Mouse (Mus musculus) mammary gland, adult 2 months (tissue): ENCODE data around the gene Cfi. TPM values are rescaled to one million over a fixed set of nuclear protein-coding genes. Genes with fewer than 3 reads are reported as not detected.

Experiments
- polyA plus RNA-seq: library from polyadenylated mRNA; depleted of rRNA; stranded (reverse); fragments of >200 nt; gene quantifications from 2 replicates; pipeline ENCODE4 v1.2.3, GENCODE M21; 2012; ENCODE audit warnings: low replicate concordance; rRNA removed

Cfi gene
- polyA plus RNA-seq: 0.29 and 0.84 TPM in 2 replicates

DNA sequence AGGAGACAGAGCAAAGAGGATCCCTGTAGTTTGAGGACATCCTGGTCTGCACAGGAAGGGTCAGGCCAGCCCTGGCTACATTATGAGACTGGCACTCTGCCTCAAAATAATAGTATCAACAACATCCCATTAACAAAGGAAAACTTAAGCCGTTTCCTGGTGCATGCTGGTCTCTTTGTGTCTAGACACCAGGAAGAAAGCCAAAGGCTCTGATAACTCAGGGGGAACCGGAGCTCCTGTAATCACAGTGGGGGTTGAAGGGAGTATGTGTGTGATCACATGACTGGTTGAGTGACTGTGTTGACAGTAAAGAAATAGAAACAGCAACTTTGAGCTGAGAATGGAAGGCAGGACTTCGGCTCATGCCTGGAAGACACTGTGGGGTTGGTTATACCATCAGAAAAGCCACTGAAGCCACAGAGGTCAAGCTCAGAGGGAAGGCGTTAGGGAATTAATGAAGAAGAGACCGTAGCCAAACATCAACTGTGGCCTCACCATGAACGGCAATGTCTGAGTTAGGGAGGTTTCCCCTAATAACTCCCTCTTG lies at the start of gene Cfi:
TSS of gene Cfi (plus strand) at position 497 of the 547 bp plus-strand sequence.

DNA sequence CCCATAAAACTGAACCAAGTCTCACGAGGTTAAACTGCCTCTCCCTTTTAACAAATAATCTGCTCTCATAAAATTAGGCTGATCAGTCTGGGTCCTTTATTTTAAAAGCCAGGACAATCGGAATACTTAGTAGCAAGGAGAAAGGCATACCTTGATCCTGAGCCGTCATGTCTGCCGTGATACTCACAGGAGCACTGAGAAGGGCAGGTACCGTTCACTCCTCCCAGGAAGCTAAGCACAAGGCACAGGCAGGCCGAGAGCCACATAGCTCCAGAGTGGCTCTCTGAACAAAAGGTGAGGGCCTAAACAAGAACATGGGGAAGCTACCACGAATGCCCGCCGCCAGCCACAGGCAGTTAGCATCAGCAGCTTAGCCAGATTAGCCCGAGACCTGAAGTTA lies 31.9 kb upstream of the Cfi start, which contains the start of gene Lrit3:
TSS of gene Lrit3 (minus strand) at position 266 of the 400 bp plus-strand sequence.

DNA sequence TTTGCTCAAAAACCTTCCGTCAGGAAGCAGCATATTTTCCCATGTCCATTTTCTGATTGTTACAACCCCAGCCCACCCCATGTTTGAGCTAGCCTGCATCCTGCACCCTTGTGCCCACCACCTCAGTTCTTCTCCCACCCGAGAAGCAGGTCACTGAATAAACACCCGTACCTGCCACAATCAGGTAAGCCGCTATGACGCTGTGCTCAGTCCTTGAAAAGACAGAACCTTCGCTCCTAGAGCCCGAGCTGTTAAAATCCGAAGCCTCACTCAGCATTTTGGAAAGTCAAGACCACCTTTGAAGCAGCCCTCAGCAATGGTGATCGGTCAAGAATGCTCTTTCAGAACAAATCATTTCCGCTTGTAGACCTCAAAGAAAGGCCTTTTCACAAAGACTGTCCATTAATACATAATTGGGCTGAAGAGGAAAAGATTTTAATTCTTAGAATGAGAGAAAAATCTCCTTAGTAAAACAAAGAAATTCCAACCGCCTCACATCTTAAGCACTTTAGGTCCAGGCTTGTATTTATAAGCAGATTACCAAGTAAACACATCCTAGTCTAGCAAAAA lies 13.4 kb upstream of the Cfi start, which contains the start of gene Rrh:
TSS of gene Rrh (minus strand) at position 382 of the 570 bp plus-strand sequence.

DNA sequence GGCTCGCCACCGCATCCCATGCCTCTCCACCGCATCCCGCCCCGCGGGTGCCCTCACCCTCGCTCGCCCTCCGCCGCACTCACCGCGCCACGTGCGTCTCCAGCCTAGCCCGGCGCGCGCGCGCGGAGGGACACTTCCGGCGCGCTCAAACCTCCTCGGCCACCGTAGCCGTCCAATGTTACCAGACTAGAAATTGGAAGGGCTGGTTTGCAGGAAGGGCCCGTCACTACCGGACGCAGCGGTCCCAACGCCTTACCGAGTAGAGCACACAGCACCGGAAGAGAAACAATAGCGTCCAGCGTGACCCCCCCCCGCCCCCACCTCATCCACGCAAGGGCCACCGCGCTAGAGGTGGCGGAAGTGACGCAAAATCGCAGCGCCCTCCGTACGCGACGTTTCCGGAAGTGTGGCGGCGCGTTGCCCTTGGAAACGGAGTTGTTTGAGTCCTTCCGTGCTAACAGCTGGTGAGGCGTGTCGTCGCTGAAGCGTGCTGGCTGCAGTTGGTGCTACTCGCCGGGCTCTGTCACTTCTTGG lies 4.6 kb upstream of the Cfi start, which contains the start of gene Gar1:
TSS of gene Gar1 (minus strand) at position 362 of the 534 bp plus-strand sequence.

DNA sequence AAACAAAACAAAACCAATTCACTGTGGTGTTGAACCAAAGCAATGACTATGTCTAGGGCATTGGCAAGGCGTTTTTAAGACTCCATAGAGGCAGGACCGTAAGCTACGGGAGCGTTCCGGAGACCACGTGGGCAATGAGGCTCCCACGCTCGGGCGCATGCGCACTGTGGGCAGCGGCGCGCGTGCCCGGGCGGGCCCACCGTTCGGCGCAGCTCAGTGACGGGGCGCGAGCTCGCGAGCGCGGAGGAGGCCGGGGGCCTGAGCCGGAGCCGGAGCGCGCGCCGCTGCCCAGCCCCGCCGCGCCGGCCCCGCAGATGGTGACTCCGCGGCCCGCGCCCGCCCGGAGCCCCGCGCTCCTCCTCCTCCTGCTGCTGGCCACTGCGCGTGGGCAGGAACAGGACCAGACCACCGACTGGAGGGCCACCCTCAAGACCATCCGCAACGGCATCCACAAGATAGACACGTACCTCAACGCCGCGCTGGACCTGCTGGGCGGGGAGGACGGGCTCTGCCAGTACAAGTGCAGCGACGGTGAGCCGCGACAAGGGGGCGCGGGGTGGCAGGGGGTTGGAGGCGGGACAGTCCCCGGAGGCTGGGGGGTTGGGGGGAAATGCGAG lies 42.8 kb downstream of the Cfi start, which contains the start of gene Pla2g12a:
TSS of gene Pla2g12a (plus strand) at position 202 of the 617 bp plus-strand sequence.

DNA sequence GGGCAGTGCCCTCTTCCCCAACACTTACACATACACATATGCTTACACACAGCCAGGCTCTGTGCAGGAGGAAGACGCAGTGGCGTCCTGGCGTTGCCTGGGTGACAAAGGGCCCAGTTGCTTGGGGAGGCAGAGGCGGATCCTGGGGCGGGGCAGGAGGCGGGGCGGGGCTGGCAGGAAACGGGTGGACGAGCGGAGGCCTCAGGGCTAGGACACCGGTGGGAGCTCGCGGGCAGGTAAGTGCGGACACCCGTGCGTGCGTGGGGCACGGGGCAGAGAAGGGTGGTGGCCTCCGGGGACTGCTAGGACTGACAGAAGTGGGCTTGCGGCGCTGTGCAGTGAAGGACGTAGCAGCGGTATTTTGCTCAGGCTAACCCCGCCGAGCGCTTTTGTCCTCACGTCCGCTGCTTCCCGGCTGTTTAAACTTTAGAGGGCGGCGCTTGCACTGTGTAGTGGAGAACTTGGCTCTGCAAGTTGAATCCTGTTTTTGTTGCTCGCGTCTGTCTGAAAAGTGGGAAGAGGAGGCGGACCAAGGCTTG lies 65.7 kb downstream of the Cfi start, which contains the start of gene Casp6:
TSS of gene Casp6 (plus strand) at position 155 of the 539 bp plus-strand sequence.

Other genes with a start within 250 kb of the Cfi start
- 0.93 and 11.4 TPM in 2 replicates for gene Egf, start 80.6 kb upstream of the Cfi start, polyA plus RNA-seq
- not detected in 2 replicates for gene Lrit3, start 31.9 kb upstream of the Cfi start, polyA plus RNA-seq
- gene Rrh, start 13.3 kb upstream of the Cfi start, polyA plus RNA-seq: 0.04 TPM in 1 of 2 replicates, not detected in the other
- 11.5 and 13.4 TPM in 2 replicates for gene Gar1, start 4.5 kb upstream of the Cfi start, polyA plus RNA-seq
- gene Pla2g12a, start 42.7 kb downstream of the Cfi start, polyA plus RNA-seq: 38.5 and 68.6 TPM in 2 replicates
- gene Casp6, start 65.5 kb downstream of the Cfi start, polyA plus RNA-seq: 24.8 and 33.9 TPM in 2 replicates
- gene Mcub, start 134.3 kb downstream of the Cfi start, polyA plus RNA-seq: 8.3 and 9.7 TPM in 2 replicates
- gene Sec24b, start 225.7 kb downstream of the Cfi start, polyA plus RNA-seq: 70.6 and 97.6 TPM in 2 replicates